Mouse (Mus musculus): ENCODE data around the gene Tnk2. TPM values are rescaled to one million over a fixed set of nuclear protein-coding genes. Genes with fewer than 3 reads are reported as not detected.

The Tnk2 gene
- total and polyA plus RNA-seq, 3 experiments: 14.7 to 62.2 (median 31.9) TPM

- Histone ChIP-seq H3K9ac (ENCODE audit: insufficient read depth, low read depth) (no peak overlapping the region), H3K27me3 (replicated peaks) (no peaks in the 10 kb centered on the region), H3K4me2 (ENCODE audit: insufficient read depth, low read depth, poor library complexity, severe bottlenecking) (no peak overlapping the region), H3K79me2 (replicated peaks; ENCODE audit: control insufficient read depth, extremely low read depth, insufficient read depth, poor library complexity, severe bottlenecking) (no peaks in the 10 kb centered on the region), H3K4me3 (replicated peaks in 1 of 3; ENCODE audit: low read depth in 2 of 3, low read length in 2 of 3, poor library complexity in 1 of 3) (no peak overlapping the region), H3K27ac (ENCODE audit: insufficient read depth, low read depth) (no peak overlapping the region), H3K9me3 (replicated peaks; ENCODE audit: low read length) (peaks cover 2% of the 10 kb centered on the region), H3K36me3 (replicated peaks in 1 of 2; ENCODE audit: control insufficient read depth in 1 of 2, insufficient read depth in 1 of 2, low read length in 1 of 2) (no peaks in the 10 kb centered on the region), H3K4me1 (ENCODE audit: control insufficient read depth in 1 of 2, insufficient read depth in 2 of 2) (peaks cover 6 to 18% of the 10 kb centered on the region in 2 experiments)
- TF ChIP-seq E2F4 (IDR thresholded peaks at IDR 0.05; ENCODE audit: insufficient replicate concordance, low read depth, low read length) (no peak), ETS1 (conservative IDR thresholded peaks at IDR 0.05; ENCODE audit: low read depth, low read length) (no peak), MAFK (IDR thresholded peaks at IDR 0.05; ENCODE audit: insufficient replicate concordance, low read length) (no peak), CTCF (conservative IDR thresholded peaks at IDR 0.05 in 1 of 2, IDR thresholded peaks at IDR 0.05 in 1 of 2; ENCODE audit: low read depth in 2 of 2, low read length in 2 of 2) (no peak), ZKSCAN1 (IDR thresholded peaks at IDR 0.05; ENCODE audit: borderline replicate concordance, low read depth, low read length) (no peak), NELFE (IDR thresholded peaks at IDR 0.05; ENCODE audit: low read depth, low read length) (no peak), UBTF (IDR thresholded peaks at IDR 0.05; ENCODE audit: low read depth, low read length) (no peak), ZMIZ1 (IDR thresholded peaks at IDR 0.05; ENCODE audit: low read depth, low read length) (no peak), PAX5 (IDR thresholded peaks at IDR 0.05; ENCODE audit: low read length) (no peak)
- dilution Hi-C loops (cut with MboI; ENCODE audit: extremely low pct_ligation_motif_present, extremely low pct_unique_long_range_greater_than_20kb, low sequenced_read_pairs) (no loop called here), in situ Hi-C loops (cut with MboI; ENCODE audit: low pct_ligation_motif_present, low pct_unique_long_range_greater_than_20kb, low sequenced_read_pairs) (loop anchor here (5.0 kb wide), 1 partner anchor 84 kb away; no protein-coding TSS in a partner anchor)
- no peak for DNase-seq (ENCODE audit: extremely low read depth)
Measured at GRCm38 (mm10) chr16:32707824-32708456, 64.3 kb downstream of the Tnk2 start.

- H3K27ac ChIP-seq (ENCODE audit: insufficient read depth, low read depth): no peak overlapping the region
- dilution Hi-C loops (cut with MboI; ENCODE audit: extremely low pct_ligation_motif_present, extremely low pct_unique_long_range_greater_than_20kb, low sequenced_read_pairs): no loop called here
- H3K9me3 ChIP-seq (replicated peaks; ENCODE audit: low read length): peaks cover 2% of the 10 kb centered on the region
- H3K36me3 ChIP-seq (replicated peaks in 1 of 2; ENCODE audit: control insufficient read depth in 1 of 2, insufficient read depth in 1 of 2, low read length in 1 of 2): no peaks in the 10 kb centered on the region
- H3K27me3 ChIP-seq (replicated peaks): no peaks in the 10 kb centered on the region
- H3K9ac ChIP-seq (ENCODE audit: insufficient read depth, low read depth): no peak overlapping the region
- no peak overlapping the region for H3K4me2 ChIP-seq (ENCODE audit: insufficient read depth, low read depth, poor library complexity, severe bottlenecking)
- TF ChIP-seq RAD21 (IDR thresholded peaks at IDR 0.05; ENCODE audit: low read depth, low read length) (no peak), KAT2A (IDR thresholded peaks at IDR 0.05; ENCODE audit: insufficient replicate concordance, low read length) (no peak), HCFC1 (IDR thresholded peaks at IDR 0.05; ENCODE audit: low read depth, low read length) (no peak), MYC (IDR thresholded peaks at IDR 0.05; ENCODE audit: low read depth, low read length) (no peak), ZNF384 (IDR thresholded peaks at IDR 0.05; ENCODE audit: low read depth, low read length) (no peak), CTCF (conservative IDR thresholded peaks at IDR 0.05 in 1 of 2, IDR thresholded peaks at IDR 0.05 in 1 of 2; ENCODE audit: low read depth in 2 of 2, low read length in 2 of 2) (no peak)
- H3K79me2 ChIP-seq (replicated peaks; ENCODE audit: control insufficient read depth, extremely low read depth, insufficient read depth, poor library complexity, severe bottlenecking): no peaks in the 10 kb centered on the region
- in situ Hi-C loops (cut with MboI; ENCODE audit: low pct_ligation_motif_present, low pct_unique_long_range_greater_than_20kb, low sequenced_read_pairs): loop anchor here (5.0 kb wide), 1 partner anchor 84 kb away; no protein-coding TSS in a partner anchor
- no peak overlapping the region for H3K4me3 ChIP-seq (replicated peaks in 1 of 3; ENCODE audit: low read depth in 2 of 3, low read length in 2 of 3, poor library complexity in 1 of 3)
- DNase-seq (ENCODE audit: extremely low read depth): no peak
- H3K4me1 ChIP-seq (ENCODE audit: control insufficient read depth in 1 of 2, insufficient read depth in 2 of 2): peaks cover 4 to 15% of the 10 kb centered on the region in 2 experiments
Measured at GRCm38 (mm10) chr16:32708457-32709033, 64.9 kb downstream of the Tnk2 start.
